In genomic region chr13:13783894-13784419, GRCm38 (mm10) we compare ENCODE assay signal across 7 mouse cellular contexts. TPM values are rescaled to one million over a fixed set of nuclear protein-coding genes. Genes with fewer than 3 reads are reported as not detected.
A peak's percentile ranks its signal among the peaks of the same experiment; 100 is the strongest.
DNase-seq lines count a peak whose midpoint lies in the region; ATAC-seq lines count a peak whose summit lies in the region.

TSS of gene Gng4 (plus strand) at chr13:13784059.

- H3K27me3 ChIP-seq in intestine, embryonic 14.5 days (replicated peaks; ENCODE audit: control insufficient read depth, insufficient read depth, low read length): peaks cover 39% of the 10 kb centered on the region

- WGBS in intestine, embryonic 14.5 days: under 1% methylated on average over 43 of the region's 43 CpGs

- peak; percentile 70 for ATAC-seq in intestine, embryonic 14.5 days (replicated peaks; ENCODE audit: low FRiP score, low TSS enrichment, low read depth)
- peak; percentile 55 for ATAC-seq in megakaryocyte progenitor cell, adult 5-6 weeks (replicated peaks; ENCODE audit: poor library complexity)

- peak within 1 kb of the TSS; percentile 29 for H3K9ac ChIP-seq in intestine, embryonic 14.5 days (ENCODE audit: low read length)

- no peaks in the 10 kb centered on the region for H3K9me3 ChIP-seq in intestine, embryonic 14.5 days (ENCODE audit: control insufficient read depth, low read length)

- peak within 1 kb of the TSS; percentile 55 for H3K4me3 ChIP-seq in intestine, embryonic 14.5 days (ENCODE audit: low read depth, low read length)

- H3K36me3 ChIP-seq in intestine, embryonic 14.5 days (ENCODE audit: control insufficient read depth, insufficient read depth, low read length): no peaks in the 10 kb centered on the region

- H3K4me1 ChIP-seq in intestine, embryonic 14.5 days (replicated peaks; ENCODE audit: control insufficient read depth, insufficient read depth, low read length): peaks cover 13% of the 10 kb centered on the region

- peak within 1 kb of the TSS; percentile 98 for H3K4me2 ChIP-seq in intestine, embryonic 14.5 days (ENCODE audit: low read length)

- DNase-seq in ZHBTc4 (ENCODE audit: low read depth, low spot score): peak; percentile 52
- DNase-seq in cerebellum, postnatal 36 days: peak; percentile 14 to 33
- peak; percentile 28 for DNase-seq in gastrocnemius, postnatal 10 days
- DNase-seq in intestine, embryonic 14.5 days (ENCODE audit: low spot score): peak; percentile 74
- peak; percentile 79 to 86 for DNase-seq in left cerebral cortex, postnatal 36 days (ENCODE audit: low spot score in 2 of 2)
- peak; percentile 79 for DNase-seq in right cerebral cortex, postnatal 14 days

- no peak within 1 kb of the TSS for H3K27ac ChIP-seq in intestine, embryonic 14.5 days (ENCODE audit: low read depth)

- intact Hi-C loops in left cerebral cortex, postnatal 36 days (cut with DNase I): no loop called here

RNA-seq across cellular contexts. Expression of gene Gng4, which starts in this region (rescaled TPM):
- 1 to 10 TPM in 1 of 2 experiments, under 1 TPM in 1; 0.75 to 2.1 TPM for total RNA-seq in gastrocnemius, postnatal 10 days (2021)
- polyA plus RNA-seq in intestine, embryonic 14.5 days (2014; fragmentation: Nextera tagmentation; extraction: Ambion mirVana): 2.0 and 2.5 TPM in 2 replicates
- total RNA-seq in left cerebral cortex, postnatal 36 days (2021): 10 to 100 TPM; 44.3 to 56.6 TPM
- total RNA-seq in megakaryocyte progenitor cell, adult 5-6 weeks (2015): not detected in 2 replicates
- total RNA-seq in megakaryocyte progenitor cell, adult 5-6 weeks (2017): not detected in 2 replicates

Comparison
In these comparisons a context has a peak if more than half of its experiments do, and no peak if none do; other contexts are left out.
1. RNA of gene Gng4 (total RNA-seq): 44.3 to 56.6 TPM in left cerebral cortex, postnatal 36 days; 0.75 to 2.1 TPM in gastrocnemius, postnatal 10 days and not detected in megakaryocyte progenitor cell, adult 5-6 weeks; every median in the first group is over 10 times any median in the second.
2. Peak in ATAC-seq in megakaryocyte progenitor cell, adult 5-6 weeks; RNA of the gene not detected or under 1 TPM.
3. DNase-seq: peak in every context shown above with its lines; median percentile 82 in left cerebral cortex, postnatal 36 days; 79 in right cerebral cortex, postnatal 14 days; 74 in intestine, embryonic 14.5 days; 52 in ZHBTc4; 28 in gastrocnemius, postnatal 10 days; 24 in cerebellum, postnatal 36 days.